Mouse (Mus musculus): Measurements from ENCODE around the gene Cntfr.
"Not testable (repeated sequence)": the region's sequence is repeated elsewhere in the genome, so short reads cannot be mapped to it uniquely, and the experiment has no call there.

Gene Cntfr

GRCm38 (mm10) chr4:41711705-41712375 lies 15.0 kb upstream of the Cntfr start:
- in situ Hi-C loops (cut with MboI), result loop anchor here (25.0 kb wide), 1 partner anchor 150 kb away; the partner anchor contains the start of genes Dnaic1 and Fam219a

GRCm38 (mm10) chr4:41710229-41710628 lies 13.3 kb upstream of the Cntfr start:
- in situ Hi-C loops (cut with MboI), result loop anchor here (25.0 kb wide), 1 partner anchor 148 kb away; the partner anchor contains the start of genes Dnaic1 and Fam219a

DNA sequence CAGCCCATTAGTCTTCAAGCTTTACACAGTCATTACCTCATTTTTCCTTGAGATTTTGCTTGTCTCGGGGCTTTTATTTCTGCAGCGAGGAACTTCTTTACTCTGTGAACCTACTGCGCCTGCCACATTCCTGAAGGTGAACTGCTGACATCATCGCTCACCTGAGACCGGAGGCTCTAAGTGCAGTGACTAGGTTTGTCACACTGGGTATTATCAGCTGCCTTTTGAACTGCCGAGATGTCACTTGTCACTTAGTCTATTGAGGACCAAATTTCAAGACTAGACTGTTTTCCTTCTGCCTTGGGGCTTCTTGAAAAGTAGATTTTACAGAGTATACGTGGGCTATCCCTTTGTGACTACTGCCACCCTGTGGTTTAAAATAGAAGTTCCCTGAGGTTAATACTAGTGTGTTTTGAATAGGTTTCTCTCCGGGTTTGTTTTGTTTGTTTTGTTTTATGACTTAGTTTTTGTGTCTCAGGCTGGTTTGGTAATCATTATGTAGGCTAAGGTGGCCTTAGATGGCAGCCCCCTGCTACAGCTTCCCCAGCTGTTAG lies 11.4 kb upstream of the Cntfr start:
- in situ Hi-C loops (cut with MboI), result loop anchor here (25.0 kb wide), 1 partner anchor 146 kb away; the partner anchor contains the start of genes Dnaic1 and Fam219a

DNA sequence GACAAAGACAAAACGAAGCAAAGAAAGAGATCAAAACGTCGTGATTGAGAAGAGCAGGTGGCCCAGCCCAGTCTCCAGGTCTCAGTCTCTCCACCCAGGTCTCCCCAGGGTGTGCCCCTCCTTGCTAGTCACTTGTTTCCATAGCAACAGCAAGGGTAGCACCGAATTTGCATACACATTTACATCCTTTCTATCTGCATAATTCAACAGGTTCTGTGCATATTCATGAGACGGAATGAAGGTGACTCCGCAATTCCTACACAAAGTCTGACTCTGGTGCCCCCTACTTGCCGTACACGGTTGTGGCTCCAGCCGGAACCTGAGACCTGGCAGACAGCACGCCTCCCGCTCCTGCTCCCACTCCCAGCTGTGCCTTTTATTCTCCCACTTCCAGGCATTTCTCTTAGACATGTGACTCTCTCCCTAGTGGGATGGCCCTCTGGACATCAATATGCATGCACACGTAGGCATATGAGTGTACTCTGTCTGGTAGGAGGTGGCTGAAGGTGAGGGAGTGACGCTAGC lies 10.2 kb upstream of the Cntfr start:
- in situ Hi-C loops (cut with MboI), result loop anchor here (25.0 kb wide), 1 partner anchor 145 kb away; the partner anchor contains the start of genes Dnaic1 and Fam219a

DNA sequence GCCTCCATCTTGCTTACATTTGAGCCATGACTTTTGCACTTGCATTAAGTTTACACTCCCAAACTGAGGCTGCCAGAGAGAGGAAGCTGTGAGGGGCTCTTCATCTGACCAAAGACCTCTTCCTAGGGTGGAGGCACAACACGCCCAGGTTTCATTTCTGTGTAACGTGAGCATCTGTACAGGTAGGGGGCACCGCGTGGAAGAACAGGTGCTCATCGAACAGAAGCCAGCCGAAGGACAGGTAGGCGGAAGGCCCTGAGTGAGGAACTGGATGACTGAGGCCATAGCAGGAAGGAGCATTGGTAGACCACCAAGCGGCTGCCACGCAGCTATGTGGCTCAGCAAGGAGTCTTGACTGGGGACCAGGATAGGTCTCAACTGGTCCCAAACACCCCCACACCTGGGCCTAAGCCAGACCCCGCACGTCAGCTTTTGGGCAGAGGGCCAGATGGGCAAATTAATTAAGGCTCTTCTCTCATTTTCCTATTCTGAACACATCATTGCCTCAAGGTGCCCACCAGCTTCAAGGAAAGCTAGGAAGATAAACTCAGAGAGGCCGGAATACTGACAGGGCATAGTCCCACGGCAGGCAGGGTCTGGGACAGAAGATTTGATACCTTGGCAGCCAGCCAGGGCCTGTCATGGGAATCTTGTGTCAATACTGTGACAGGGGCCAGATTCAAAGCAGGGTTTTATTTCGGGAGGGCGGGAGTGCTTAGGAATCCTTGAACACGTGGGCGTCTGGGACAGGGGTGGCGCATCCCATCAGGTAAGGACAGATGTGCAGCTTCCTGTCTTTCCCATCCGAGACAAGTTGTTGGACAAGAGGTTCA lies 9.2 kb upstream of the Cntfr start:
- in situ Hi-C loops (cut with MboI), result loop anchor here (25.0 kb wide), 1 partner anchor 144 kb away; the partner anchor contains the start of genes Dnaic1 and Fam219a

DNA sequence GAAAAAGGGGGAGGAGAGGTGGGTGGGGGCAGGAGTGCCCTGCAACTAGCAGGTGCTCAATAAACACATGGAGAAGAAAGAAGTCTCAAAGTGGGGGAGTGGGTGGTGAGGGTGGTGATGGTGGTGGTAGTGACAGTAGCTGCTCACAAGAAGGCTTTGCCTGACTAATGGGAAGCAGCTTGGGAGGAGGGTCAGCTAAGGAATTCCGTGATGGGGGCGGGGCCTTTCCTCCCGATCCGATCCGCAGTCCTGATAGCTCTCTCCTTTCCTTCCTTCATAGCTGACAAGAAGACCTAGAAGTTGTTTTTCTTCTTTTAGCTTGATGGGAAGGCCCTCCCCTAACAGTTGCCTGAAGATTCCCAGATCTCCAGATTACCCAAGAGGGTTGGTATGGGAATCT lies 7.8 kb upstream of the Cntfr start:
- in situ Hi-C loops (cut with MboI), result loop anchor here (25.0 kb wide), 1 partner anchor 142 kb away; the partner anchor contains the start of genes Dnaic1 and Fam219a

GRCm38 (mm10) chr4:41702226-41702625 lies 5.3 kb upstream of the Cntfr start:
- in situ Hi-C loops (cut with MboI), result loop anchor here (25.0 kb wide), 1 partner anchor 140 kb away; the partner anchor contains the start of genes Dnaic1 and Fam219a

GRCm38 (mm10) chr4:41700224-41700623 lies 3.3 kb upstream of the Cntfr start:
- in situ Hi-C loops (cut with MboI), result loop anchor here (25.0 kb wide), 1 partner anchor 138 kb away; the partner anchor contains the start of genes Dnaic1 and Fam219a

GRCm38 (mm10) chr4:41699783-41700182 lies 2.9 kb upstream of the Cntfr start, which contains the start of gene Il11ra1:
Gene Il11ra1, plus strand, starts transcription at chr4:41699989.
- in situ Hi-C loops (cut with MboI), result loop anchor here (25.0 kb wide), 1 partner anchor 137 kb away; the partner anchor contains the start of genes Dnaic1 and Fam219a

DNA sequence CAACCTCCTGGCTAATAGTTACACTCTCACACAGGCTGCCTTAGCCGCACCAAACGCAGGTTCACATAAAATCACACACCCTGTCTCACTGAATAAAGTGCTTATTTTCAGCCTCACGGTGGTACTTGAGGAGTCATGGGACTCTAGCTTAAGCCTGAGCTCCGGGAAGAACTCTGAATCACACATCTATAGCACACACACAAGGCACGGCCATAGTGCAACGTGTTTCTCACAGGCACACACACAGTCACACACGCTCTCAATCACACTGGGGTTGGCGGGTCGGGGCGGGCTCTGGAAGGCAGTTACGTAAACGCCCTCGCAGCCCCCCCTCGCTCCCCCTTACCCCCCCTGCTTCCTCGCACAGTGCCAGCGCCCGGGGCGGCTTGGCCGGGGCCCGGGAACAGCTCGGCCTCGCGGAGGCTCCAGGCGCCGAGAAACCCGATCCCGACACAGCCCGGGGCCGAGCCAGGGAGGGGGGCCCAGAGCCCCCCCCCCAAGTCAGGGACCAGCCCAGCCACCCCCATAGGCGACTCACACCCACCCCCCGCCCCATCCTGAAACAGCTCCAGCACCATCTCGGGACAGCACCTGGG lies 1.6 kb upstream of the Cntfr start:
- in situ Hi-C loops (cut with MboI), result not testable (repeated sequence)

DNA sequence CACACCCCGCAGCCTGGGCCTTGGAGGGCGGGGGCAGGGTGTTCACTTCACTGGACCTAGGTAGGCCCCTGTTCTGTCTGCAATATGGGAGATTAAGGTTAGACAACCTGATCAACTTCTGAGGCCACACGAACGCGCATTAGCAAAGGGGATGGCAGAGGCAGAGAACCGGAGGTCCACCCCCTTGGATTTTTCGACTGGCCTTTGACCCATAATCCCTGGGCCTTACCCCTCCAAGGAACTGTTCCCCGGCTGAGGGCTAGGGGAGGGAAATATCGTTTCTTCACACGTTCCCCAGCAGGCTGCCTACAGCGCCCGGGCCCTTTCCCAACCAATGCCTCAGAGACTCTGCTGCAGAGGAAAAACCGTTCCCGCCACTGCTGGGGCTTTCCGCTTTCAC lies 437 bp downstream of the Cntfr start:
- in situ Hi-C loops (cut with MboI), result not testable (repeated sequence)

- in situ Hi-C loops (cut with MboI), result not testable (repeated sequence)
Observed at GRCm38 (mm10) chr4:41695800-41696199, 1.1 kb downstream of the Cntfr start.

DNA sequence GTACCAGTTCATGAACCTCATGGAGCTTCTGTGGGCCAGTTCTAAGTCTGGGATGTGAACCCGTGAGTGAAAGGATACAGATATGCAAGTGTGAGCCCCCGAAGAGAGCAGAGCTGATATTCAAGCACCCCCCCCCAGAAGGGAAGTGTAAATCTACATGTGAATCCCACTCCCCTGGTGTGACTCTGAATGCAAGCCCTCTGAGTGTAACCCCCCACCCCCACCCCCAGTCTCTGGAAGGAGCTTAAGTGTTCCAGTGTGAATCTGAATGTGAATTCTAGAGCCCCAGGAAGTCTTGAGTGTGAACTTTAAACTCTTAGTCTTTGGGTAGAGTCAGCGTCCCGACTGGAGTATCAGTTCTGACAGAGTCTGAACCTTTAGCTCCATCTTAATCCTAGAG lies 3.4 kb downstream of the Cntfr start:
- in situ Hi-C loops (cut with MboI), result not testable (repeated sequence)

DNA sequence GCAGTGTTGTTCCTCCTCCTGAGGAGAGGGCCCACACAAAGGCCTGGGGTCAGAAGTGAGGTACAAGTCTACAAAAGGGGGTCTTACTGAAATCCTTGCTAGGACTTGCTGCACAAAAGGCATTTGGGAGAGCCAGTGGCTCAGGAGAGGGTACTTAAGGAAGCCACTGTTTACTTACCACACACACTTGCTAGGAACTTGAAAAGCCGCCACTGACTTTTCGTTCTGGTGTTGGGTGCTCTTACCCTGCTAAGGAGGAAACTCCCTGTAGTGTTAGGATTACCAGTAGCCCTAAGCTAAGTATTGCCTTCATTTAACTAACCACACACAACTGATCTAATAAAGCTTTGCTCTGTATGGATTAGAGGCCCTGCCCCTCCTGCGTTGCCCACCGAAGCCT lies 6.9 kb downstream of the Cntfr start:
- in situ Hi-C loops (cut with MboI), result not testable (repeated sequence)

- in situ Hi-C loops (cut with MboI), result not testable (repeated sequence)
Observed at GRCm38 (mm10) chr4:41688562-41688961, 8.3 kb downstream of the Cntfr start.

DNA sequence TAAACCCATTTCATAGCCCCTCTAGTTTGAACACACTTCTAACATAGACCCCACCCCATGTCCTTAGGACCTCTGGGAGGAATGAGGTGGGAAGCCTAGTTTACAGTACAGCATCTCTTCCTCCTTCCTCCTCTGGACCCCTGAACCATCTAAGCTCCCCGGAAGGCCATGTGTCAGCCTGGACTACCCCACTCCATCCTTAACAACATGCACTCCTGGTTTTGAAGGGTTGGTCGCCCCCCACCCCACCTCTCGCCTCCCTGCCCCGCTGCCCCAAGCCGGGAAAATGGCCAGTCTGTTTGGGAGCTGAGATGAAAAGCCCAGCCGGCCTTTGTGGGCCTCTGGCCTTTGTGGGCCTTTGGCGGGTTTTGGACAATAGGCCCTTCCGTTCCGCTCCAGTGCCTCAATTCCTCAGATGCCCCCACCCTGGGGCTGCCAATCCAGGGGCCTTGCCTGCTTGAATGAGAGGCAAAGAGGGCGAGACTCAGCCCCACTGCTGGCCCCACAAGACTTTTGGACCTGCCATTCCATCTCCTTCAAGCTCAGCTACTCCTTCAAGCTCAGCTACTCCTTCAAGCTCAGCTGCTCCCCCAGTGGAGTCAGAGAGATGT lies 10.9 kb downstream of the Cntfr start:
- in situ Hi-C loops (cut with MboI), result not testable (repeated sequence)

DNA sequence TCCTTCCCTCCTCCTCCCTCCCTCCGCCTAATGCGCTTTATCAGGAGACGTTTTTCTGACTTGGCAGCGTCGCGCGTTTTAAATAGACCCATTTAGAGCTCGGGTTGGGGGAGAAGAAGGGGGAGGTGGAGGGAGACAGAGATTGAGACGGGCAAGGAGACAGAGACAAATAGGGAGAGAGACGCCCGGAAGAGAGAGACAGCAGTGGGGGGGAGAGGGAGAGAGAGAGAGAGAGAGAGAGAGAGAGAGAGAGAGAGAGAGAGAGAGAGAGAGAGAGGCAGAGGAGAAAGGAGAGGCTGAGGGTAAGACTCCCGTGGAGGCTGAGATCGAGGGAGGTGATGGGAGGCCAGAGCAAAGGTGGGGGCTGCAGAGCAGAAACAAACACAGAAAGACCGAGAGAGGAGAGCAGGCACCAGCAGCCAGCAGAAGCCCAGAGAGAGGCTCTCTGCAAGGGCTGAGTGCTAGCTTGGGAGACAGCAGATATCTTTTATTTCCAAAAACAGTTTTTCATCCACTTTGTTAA lies 11.9 kb downstream of the Cntfr start:
- in situ Hi-C loops (cut with MboI), result not testable (repeated sequence)

- in situ Hi-C loops (cut with MboI), result not testable (repeated sequence)
Observed at GRCm38 (mm10) chr4:41684131-41684930, 12.6 kb downstream of the Cntfr start.

DNA sequence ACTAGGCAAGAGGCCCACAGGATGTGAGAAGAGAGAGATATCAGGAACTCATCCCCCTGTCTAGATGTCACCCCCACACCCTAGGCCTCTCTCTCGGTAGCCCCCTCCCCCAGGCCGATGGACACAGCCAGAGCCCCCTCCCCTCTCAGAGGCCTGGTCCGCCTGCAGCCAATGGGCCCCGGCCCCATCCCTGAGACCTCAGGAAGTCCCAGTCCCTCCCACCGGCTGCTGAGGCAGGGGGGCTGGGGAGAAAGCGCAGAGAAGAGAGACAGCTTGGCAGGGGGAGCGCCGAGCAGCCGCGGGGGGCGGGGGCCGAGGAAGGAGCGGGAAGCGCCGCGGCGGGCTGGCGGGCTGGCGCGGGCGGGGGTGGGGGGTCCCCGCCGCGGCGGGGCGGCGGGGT lies 13.6 kb downstream of the Cntfr start:
- in situ Hi-C loops (cut with MboI), result not testable (repeated sequence)

DNA sequence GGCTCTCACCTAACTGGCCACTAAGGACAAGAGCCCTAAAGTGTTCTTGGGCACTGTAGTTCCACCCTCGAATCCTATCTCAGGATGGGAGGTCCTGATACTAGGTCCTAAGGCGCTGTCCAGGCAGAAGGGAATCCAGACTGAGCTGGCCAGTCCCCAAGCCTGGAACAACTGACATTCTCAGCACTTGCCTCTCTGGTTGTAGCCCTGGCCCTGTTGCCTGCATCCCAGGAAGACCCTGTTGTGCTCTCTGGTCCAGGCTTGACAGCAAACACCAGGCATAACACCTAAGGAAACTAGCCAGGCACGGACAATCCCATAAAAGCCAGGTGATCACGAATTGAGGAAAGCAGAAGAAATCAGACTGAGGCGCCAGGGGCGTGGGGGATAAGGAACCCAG lies 14.1 kb downstream of the Cntfr start:
- in situ Hi-C loops (cut with MboI), result no loop called here
